In genomic region chr16:21710321-21710720, GRCm38 (mm10) we compare ENCODE assay signal across 18 mouse cellular contexts. TPM values are rescaled to one million over a fixed set of nuclear protein-coding genes. Genes with fewer than 3 reads are reported as not detected.
A peak's percentile ranks its signal among the peaks of the same experiment; 100 is the strongest.
DNase-seq lines count a peak whose midpoint lies in the region; ATAC-seq lines count a peak whose summit lies in the region.
"Had no signal": no experiment of that assay in that cellular context is flagged by ENCODE, and none has a peak within 500 bp of the region (broad histone marks: within the 10 kb centered on the region; RNA-seq: fewer than 3 reads in every experiment).

No protein-coding gene starts in this region.

- H3K4me3 ChIP-seq in forebrain, embryonic 11.5 days (ENCODE audit: low read depth, low read length), result no peak overlapping the region
- H3K4me3 ChIP-seq in forebrain, embryonic 13.5 days, result no peak overlapping the region
- H3K4me3 ChIP-seq in hindbrain, embryonic 10.5 days, result no peak overlapping the region
- H3K4me3 ChIP-seq in hindbrain, embryonic 11.5 days (ENCODE audit: low read depth, low read length), result no peak overlapping the region
- H3K4me3 ChIP-seq: forebrain, embryonic 12.5 days; neural tube, embryonic 13.5 days had no signal

- no peaks in the 10 kb centered on the region for H3K27me3 ChIP-seq in forebrain, embryonic 11.5 days (ENCODE audit: control insufficient read depth, insufficient read depth, low read length)
- no peaks in the 10 kb centered on the region for H3K27me3 ChIP-seq in forebrain, embryonic 13.5 days
- H3K27me3 ChIP-seq in hindbrain, embryonic 10.5 days (ENCODE audit: insufficient read depth, poor library complexity, severe bottlenecking), result no peaks in the 10 kb centered on the region
- H3K27me3 ChIP-seq in hindbrain, embryonic 11.5 days (ENCODE audit: control insufficient read depth, insufficient read depth, low read length), result no peaks in the 10 kb centered on the region
- H3K27me3 ChIP-seq: neural tube, embryonic 13.5 days had no signal

- no peaks in the 10 kb centered on the region for H3K4me1 ChIP-seq in forebrain, embryonic 11.5 days (replicated peaks; ENCODE audit: control insufficient read depth, insufficient read depth, low read length)
- no peaks in the 10 kb centered on the region for H3K4me1 ChIP-seq in forebrain, embryonic 13.5 days
- H3K4me1 ChIP-seq in hindbrain, embryonic 10.5 days (replicated peaks), result peaks cover 11% of the 10 kb centered on the region
- no peaks in the 10 kb centered on the region for H3K4me1 ChIP-seq in hindbrain, embryonic 11.5 days (replicated peaks; ENCODE audit: control insufficient read depth, insufficient read depth, low read length)

- H3K9ac ChIP-seq in forebrain, embryonic 11.5 days (ENCODE audit: low read length), result no peak overlapping the region
- H3K9ac ChIP-seq in forebrain, embryonic 13.5 days, result no peak overlapping the region
- H3K9ac ChIP-seq in hindbrain, embryonic 11.5 days (ENCODE audit: low read depth, low read length), result no peak overlapping the region
- H3K9ac ChIP-seq: forebrain, embryonic 12.5 days; liver, postnatal 0 days; neural tube, embryonic 13.5 days had no signal

- no peaks in the 10 kb centered on the region for H3K9me3 ChIP-seq in forebrain, embryonic 11.5 days (ENCODE audit: control insufficient read depth, low read length)
- no peaks in the 10 kb centered on the region for H3K9me3 ChIP-seq in forebrain, embryonic 13.5 days (replicated peaks)
- H3K9me3 ChIP-seq in hindbrain, embryonic 10.5 days, result no peaks in the 10 kb centered on the region
- H3K9me3 ChIP-seq in hindbrain, embryonic 11.5 days (ENCODE audit: control insufficient read depth, low read length), result no peaks in the 10 kb centered on the region
- H3K9me3 ChIP-seq: forebrain, embryonic 12.5 days; neural tube, embryonic 13.5 days had no signal

- no peak overlapping the region for H3K4me2 ChIP-seq in forebrain, embryonic 11.5 days (ENCODE audit: low read depth, low read length, severe bottlenecking)
- H3K4me2 ChIP-seq in forebrain, embryonic 13.5 days, result no peak overlapping the region
- no peak overlapping the region for H3K4me2 ChIP-seq in hindbrain, embryonic 11.5 days (replicated peaks; ENCODE audit: low read depth, low read length)
- H3K4me2 ChIP-seq: forebrain, embryonic 12.5 days; neural tube, embryonic 13.5 days had no signal

- 59% methylated on average over 2 of the region's 2 CpGs for WGBS in forebrain, embryonic 11.5 days
- 54% methylated on average over 2 of the region's 2 CpGs for WGBS in forebrain, embryonic 13.5 days
- 43% methylated on average over 2 of the region's 2 CpGs for WGBS in hindbrain, embryonic 10.5 days
- WGBS in hindbrain, embryonic 11.5 days, result 45% methylated on average over 2 of the region's 2 CpGs

- peak; percentile 51 for DNase-seq in forebrain, embryonic 11.5 days (ENCODE audit: low spot score)
- peak; percentile 38 for DNase-seq in hindbrain, embryonic 10.5 days (ENCODE audit: low spot score)
- no peak for DNase-seq in hindbrain, embryonic 11.5 days (ENCODE audit: low spot score)
- peak; percentile 16 for DNase-seq in ovary, postnatal 36 days (ENCODE audit: low spot score)
- DNase-seq in ovary, postnatal 14 days (ENCODE audit: low spot score), result no peak
- DNase-seq in layer of hippocampus, adult 18-20 months (ENCODE audit: low spot score in 2 of 2), result no peak
- DNase-seq in MN1 (ENCODE audit: low spot score), result no peak
- DNase-seq: adrenal gland, adult 8-10 months; cerebellum, adult 2 months; gastrocnemius, postnatal 14 days; liver; liver, postnatal 0 days; right cerebral cortex, postnatal 4 days; thymus, postnatal 14 days had no signal

- no peak for ATAC-seq in forebrain, embryonic 11.5 days (replicated peaks; ENCODE audit: low FRiP score)
- no peak for ATAC-seq in forebrain, embryonic 13.5 days
- ATAC-seq in hindbrain, embryonic 11.5 days (ENCODE audit: low FRiP score), result no peak
- ATAC-seq: liver, postnatal 0 days had no signal

- H3K27ac ChIP-seq in forebrain, embryonic 11.5 days (ENCODE audit: low read depth, low read length), result no peak overlapping the region
- H3K27ac ChIP-seq in forebrain, embryonic 13.5 days, result no peak overlapping the region
- H3K27ac ChIP-seq in hindbrain, embryonic 10.5 days, result 0 out of 2 replicates have a peak overlapping the region, but pooled peaks have one; percentile 23
- no peak overlapping the region for H3K27ac ChIP-seq in hindbrain, embryonic 11.5 days (ENCODE audit: low read depth, low read length)
- H3K27ac ChIP-seq: forebrain, embryonic 12.5 days; macrophage; neural tube, embryonic 13.5 days had no signal

- no peaks in the 10 kb centered on the region for H3K36me3 ChIP-seq in forebrain, embryonic 11.5 days (ENCODE audit: control insufficient read depth, insufficient read depth, low read length)
- H3K36me3 ChIP-seq in forebrain, embryonic 13.5 days (ENCODE audit: poor library complexity, severe bottlenecking), result no peaks in the 10 kb centered on the region
- H3K36me3 ChIP-seq in hindbrain, embryonic 10.5 days, result no peaks in the 10 kb centered on the region
- H3K36me3 ChIP-seq in hindbrain, embryonic 11.5 days (ENCODE audit: control insufficient read depth, insufficient read depth, low read length), result no peaks in the 10 kb centered on the region
- H3K36me3 ChIP-seq: forebrain, embryonic 12.5 days; neural tube, embryonic 13.5 days had no signal

RNA-seq across cellular contexts. Expression of gene 2510009E07Rik, which starts 15.9 kb away (rescaled TPM):
- 43.5 and 45.6 TPM in 2 replicates for polyA plus RNA-seq in forebrain, embryonic 11.5 days (2014; fragmentation: Nextera tagmentation; extraction: Ambion mirVana)
- polyA plus RNA-seq in forebrain, embryonic 13.5 days (2015; fragmentation: Nextera tagmentation; extraction: Ambion mirVana), result 32.1 and 38.8 TPM in 2 replicates
- 32.9 and 34.0 TPM in 2 replicates for polyA plus RNA-seq in hindbrain, embryonic 10.5 days (2016; fragmentation: Nextera tagmentation; extraction: Ambion mirVana)
- 28.1 and 33.8 TPM in 2 replicates for polyA plus RNA-seq in hindbrain, embryonic 11.5 days (2014; fragmentation: Nextera tagmentation; extraction: Ambion mirVana)
- total RNA-seq in layer of hippocampus, adult 18-20 months (2021), result 10 to 100 TPM; 38.0 to 43.8 TPM

Comparison
In these comparisons a context has a peak if more than half of its experiments do, and no peak if none do; other contexts are left out.
1. DNase-seq: peak in forebrain, embryonic 11.5 days (single experiment), hindbrain, embryonic 10.5 days (single experiment) and ovary, postnatal 36 days (single experiment); none in hindbrain, embryonic 11.5 days (single experiment), ovary, postnatal 14 days (single experiment), layer of hippocampus, adult 18-20 months (0 of 2) and MN1 (single experiment).